Mouse (Mus musculus) WW6 (cell line): Measurements from ENCODE around the gene Dock4.

ENCODE experiments used
- DNase-seq: peaks from one replicate; pipeline ENCODE4 v3.0.0-alpha.2; 2013; ENCODE audit warnings: low read depth, low spot score

Gene Dock4

GRCm38 (mm10) chr12:40568971-40569968 lies 123.5 kb downstream of the Dock4 start:
- DNase-seq = no peak

GRCm38 (mm10) chr12:40570250-40570649 lies 124.5 kb downstream of the Dock4 start:
- no peak for DNase-seq

GRCm38 (mm10) chr12:40574051-40574450 lies 128.3 kb downstream of the Dock4 start:
- DNase-seq = no peak

GRCm38 (mm10) chr12:40576749-40577148 lies 131.0 kb downstream of the Dock4 start:
- no peak for DNase-seq

- no peak for DNase-seq
These were observed 134.6 kb downstream of the Dock4 start for GRCm38 (mm10) chr12:40580351-40580750.

- DNase-seq = no peak
These were observed 135.3 kb downstream of the Dock4 start for GRCm38 (mm10) chr12:40581037-40581436.

GRCm38 (mm10) chr12:40582059-40582458 lies 136.3 kb downstream of the Dock4 start:
- no peak for DNase-seq

- no peak for DNase-seq
These were observed 139.0 kb downstream of the Dock4 start for GRCm38 (mm10) chr12:40584526-40585289.

- no peak for DNase-seq
These were observed 139.8 kb downstream of the Dock4 start for GRCm38 (mm10) chr12:40585456-40586141.

- DNase-seq = no peak
These were observed 148.4 kb downstream of the Dock4 start for GRCm38 (mm10) chr12:40594161-40594560.

- DNase-seq = no peak
These were observed 149.7 kb downstream of the Dock4 start for GRCm38 (mm10) chr12:40595440-40595839.

- DNase-seq = no peak
These were observed 150.3 kb downstream of the Dock4 start for GRCm38 (mm10) chr12:40596020-40596419.

GRCm38 (mm10) chr12:40596441-40596840 lies 150.7 kb downstream of the Dock4 start:
- DNase-seq = no peak

GRCm38 (mm10) chr12:40599952-40600351 lies 154.2 kb downstream of the Dock4 start:
- DNase-seq = no peak

GRCm38 (mm10) chr12:40605565-40605964 lies 159.8 kb downstream of the Dock4 start:
- no peak for DNase-seq

GRCm38 (mm10) chr12:40622926-40623325 lies 177.2 kb downstream of the Dock4 start:
- DNase-seq = no peak

GRCm38 (mm10) chr12:40626521-40626920 lies 180.8 kb downstream of the Dock4 start:
- no peak for DNase-seq

- no peak for DNase-seq
These were observed 187.5 kb downstream of the Dock4 start for GRCm38 (mm10) chr12:40633242-40633641.

- DNase-seq = no peak
These were observed 188.4 kb downstream of the Dock4 start for GRCm38 (mm10) chr12:40634169-40634568.

GRCm38 (mm10) chr12:40635991-40636390 lies 190.2 kb downstream of the Dock4 start:
- DNase-seq = no peak

GRCm38 (mm10) chr12:40637427-40637826 lies 191.7 kb downstream of the Dock4 start:
- DNase-seq = no peak

- DNase-seq = no peak
These were observed 200.1 kb downstream of the Dock4 start for GRCm38 (mm10) chr12:40645869-40646268.
